Mouse (Mus musculus) E14TG2a.4 (cell line): ENCODE results near the gene Nek4.

Source experiments
- H3K27me3 ChIP-seq: 2 replicates; pipeline ENCODE4 v1.6.1; 2014; ENCODE audit warnings: low read length, control low read depth; ENCODE audit not compliant: insufficient read depth
- H3K36me3 ChIP-seq: 2 replicates; pipeline ENCODE4 v1.6.1; 2014; ENCODE audit warnings: low read length, control low read depth; ENCODE audit not compliant: insufficient read depth
- H3K4me1 ChIP-seq: replicated peaks from 2 replicates; pipeline ENCODE4 v1.6.1; 2014; ENCODE audit warnings: low read depth, low read length, control low read depth
- H3K4me3 ChIP-seq: replicated peaks from 2 replicates; pipeline ENCODE4 v1.5.1; 2014; ENCODE audit warnings: mild to moderate bottlenecking, low read length
- H3K9me3 ChIP-seq: 2 replicates; pipeline ENCODE4 v1.6.1; 2014; ENCODE audit warnings: low read length, control low read depth
- CTCF ChIP-seq: conservative IDR thresholded peaks from 2 replicates; pipeline ENCODE4 v1.5.1; 2014; ENCODE audit warnings: low read length
- NANOG ChIP-seq: IDR thresholded peaks from 2 replicates; pipeline ENCODE4 v1.6.1; 2014; ENCODE audit warnings: borderline replicate concordance, low read length, mixed read lengths
- POU5F1 ChIP-seq: IDR thresholded peaks from 2 replicates; pipeline ENCODE4 v1.6.1; 2014; ENCODE audit warnings: low read length, borderline replicate concordance

The Nek4 gene

DNA sequence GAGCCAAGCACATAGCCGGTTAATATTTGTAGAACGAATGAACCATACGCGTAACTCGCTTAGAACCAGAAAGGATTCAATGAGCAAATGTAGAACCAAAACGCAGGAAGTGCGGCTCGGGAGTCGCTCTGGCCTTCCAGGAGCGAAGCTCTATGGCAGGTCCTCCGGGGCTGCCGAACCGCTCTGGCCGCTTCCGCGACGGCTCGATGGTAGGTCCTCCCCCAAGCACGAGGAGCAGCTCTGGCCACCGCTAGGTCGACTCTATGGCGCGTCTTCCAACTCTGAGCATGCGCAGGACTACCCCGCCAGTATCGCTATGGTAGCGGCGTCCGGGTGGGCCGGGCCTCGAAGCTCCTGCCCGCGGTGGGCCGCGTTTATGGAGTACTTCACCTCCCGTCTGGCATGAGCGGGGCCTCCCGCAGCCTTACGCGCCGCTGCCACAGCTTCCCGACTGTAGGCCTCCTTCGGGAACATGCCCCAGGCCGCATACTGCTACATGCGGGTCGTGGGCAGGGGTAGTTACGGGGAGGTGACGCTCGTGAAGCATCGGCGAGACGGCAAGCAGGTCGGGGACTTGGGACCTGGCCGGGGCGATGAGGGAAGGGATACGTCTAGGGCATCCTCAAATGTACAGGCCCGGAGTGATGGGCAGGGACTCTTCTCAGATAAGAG, at the start of gene Nek4:
TSS of gene Nek4 (plus strand) at position 224 of the 672 bp plus-strand sequence.
- no peaks in the 10 kb centered on the region for H3K9me3 ChIP-seq
- TF ChIP-seq CTCF (no peak), POU5F1 (no peak), NANOG (no peak)

DNA sequence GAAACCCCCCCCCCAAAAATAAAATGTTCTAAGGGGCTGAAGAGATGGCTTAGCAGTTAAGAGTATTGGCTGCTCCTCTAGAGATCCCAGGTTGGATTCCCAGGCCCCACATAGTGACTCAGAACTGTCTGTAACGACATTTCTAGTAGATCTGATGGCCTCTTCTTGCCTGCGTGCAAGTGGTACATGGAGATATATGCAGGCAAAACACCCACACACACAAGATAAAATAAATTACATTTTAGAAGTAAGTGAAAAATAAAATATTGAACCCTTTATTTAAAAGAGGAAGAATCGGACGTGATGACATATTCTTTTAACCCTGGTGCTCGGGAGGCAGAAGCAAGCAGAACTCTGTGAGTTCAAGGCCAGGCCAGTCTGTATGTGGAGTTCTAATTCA, 48.5 kb upstream of the Nek4 start:
- no peak overlapping the region for H3K4me3 ChIP-seq
- no peaks in the 10 kb centered on the region for H3K36me3 ChIP-seq
- TF ChIP-seq NANOG (no peak), CTCF (no peak), POU5F1 (no peak)
- peaks cover 27% of the 10 kb centered on the region for H3K27me3 ChIP-seq
- peaks cover 21% of the 10 kb centered on the region for H3K9me3 ChIP-seq
- H3K4me1 ChIP-seq, result peaks cover 9% of the 10 kb centered on the region

More for the DNA sequence above, at the start of gene Nek4:
- peak within 1 kb of the TSS; percentile 91 for H3K4me3 ChIP-seq
- 0 out of 2 replicates have a peak, but pooled peaks cover 7% of the 10 kb centered on the region for H3K36me3 ChIP-seq
- peaks cover 22% of the 10 kb centered on the region for H3K4me1 ChIP-seq
- no peaks in the 10 kb centered on the region for H3K27me3 ChIP-seq

DNA sequence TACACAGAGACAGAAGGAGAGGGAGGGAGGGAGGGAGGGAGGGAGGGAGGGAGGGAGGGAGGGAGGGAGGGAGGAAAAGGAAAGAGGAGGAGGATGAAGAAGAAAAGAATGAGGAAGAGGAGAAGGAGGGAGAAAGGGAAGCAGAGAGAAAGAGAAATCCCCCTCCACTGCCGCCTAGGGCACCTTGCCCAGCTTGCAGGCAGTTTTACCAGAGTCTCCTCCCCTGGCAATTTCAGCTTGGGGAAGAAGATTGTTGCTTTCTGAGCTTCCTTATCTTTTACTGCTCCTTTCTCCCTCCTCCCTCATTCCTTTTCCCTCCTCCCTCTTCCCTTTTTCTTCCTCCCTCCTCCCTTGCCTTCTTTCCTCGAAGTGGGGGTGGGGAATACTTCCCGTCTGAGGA, 48.1 kb upstream of the Nek4 start:
- TF ChIP-seq CTCF (no peak), POU5F1 (no peak), NANOG (no peak)
- peaks cover 9% of the 10 kb centered on the region for H3K4me1 ChIP-seq
- H3K9me3 ChIP-seq, result peaks cover 21% of the 10 kb centered on the region
- no peak overlapping the region for H3K4me3 ChIP-seq
- peaks cover 24% of the 10 kb centered on the region for H3K27me3 ChIP-seq
- no peaks in the 10 kb centered on the region for H3K36me3 ChIP-seq

DNA sequence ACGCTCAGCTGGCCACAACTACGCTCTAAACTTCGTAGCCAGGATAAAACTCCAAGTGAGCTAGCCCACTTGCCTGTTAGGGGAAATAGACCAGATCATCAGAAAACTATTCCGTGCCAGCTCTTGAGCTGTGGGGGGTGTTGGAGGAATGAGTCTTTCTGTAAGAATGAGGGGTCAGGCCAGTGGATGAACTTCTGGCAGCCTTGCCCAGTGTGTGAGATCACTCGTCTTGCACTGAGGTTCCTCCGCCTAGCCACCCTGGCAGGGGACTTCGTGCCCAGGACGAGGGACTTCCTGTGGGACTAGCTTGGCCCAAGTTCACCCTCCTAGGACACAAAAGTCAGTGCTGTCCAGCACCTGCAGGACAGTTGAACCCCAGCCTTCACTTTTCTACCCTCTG, 46.9 kb upstream of the Nek4 start:
- TF ChIP-seq POU5F1, result no peak
- TF ChIP-seq CTCF, result no peak
- no peak for TF ChIP-seq NANOG
- no peaks in the 10 kb centered on the region for H3K36me3 ChIP-seq
- no peak overlapping the region for H3K4me3 ChIP-seq
- peaks cover 18% of the 10 kb centered on the region for H3K27me3 ChIP-seq
- peaks cover 9% of the 10 kb centered on the region for H3K4me1 ChIP-seq
- peaks cover 19% of the 10 kb centered on the region for H3K9me3 ChIP-seq

DNA sequence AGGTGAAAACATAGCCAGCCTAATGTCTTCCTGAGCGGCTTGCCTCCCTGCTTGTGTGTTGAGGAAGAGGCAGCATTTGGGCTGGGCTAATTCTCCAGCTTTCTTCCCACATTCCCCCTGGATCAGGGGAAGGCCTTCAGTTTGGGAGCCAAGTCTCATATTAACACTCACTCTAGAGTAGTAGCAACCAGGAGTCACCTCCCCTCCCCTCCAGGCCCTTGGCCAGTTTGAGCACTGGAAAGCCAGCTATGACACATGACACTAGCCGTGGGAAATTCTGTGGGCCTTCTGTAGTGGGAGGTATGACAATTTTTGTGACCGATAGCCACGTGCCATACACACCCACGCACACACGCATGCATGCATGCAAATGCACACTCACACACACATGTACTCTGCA, 45.2 kb upstream of the Nek4 start:
- no peaks in the 10 kb centered on the region for H3K36me3 ChIP-seq
- no peaks in the 10 kb centered on the region for H3K4me1 ChIP-seq
- TF ChIP-seq POU5F1 (no peak), NANOG (no peak), CTCF (no peak)

DNA sequence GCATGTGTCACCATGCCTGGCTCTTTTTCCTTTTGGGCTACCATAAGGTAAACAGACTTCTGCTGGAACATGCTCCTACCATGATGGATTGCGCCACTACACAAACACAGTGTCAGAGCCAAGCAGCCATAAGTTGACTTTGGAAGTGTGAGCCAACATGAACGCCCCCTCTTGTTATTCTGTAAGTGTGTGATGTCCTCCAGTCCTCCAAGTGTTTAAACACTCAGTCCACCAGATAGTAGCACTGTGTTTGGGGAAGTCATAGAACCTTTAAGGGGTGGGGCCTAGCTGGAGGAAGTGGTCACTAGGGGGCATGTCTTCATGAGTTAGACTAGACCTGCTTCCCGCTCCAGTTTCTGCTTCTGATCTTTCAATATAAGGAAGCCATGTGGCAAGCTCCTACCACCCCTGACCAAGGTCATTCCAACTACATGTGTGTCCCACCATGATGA, 43.3 kb upstream of the Nek4 start:
- Histone ChIP-seq H3K27me3 (peaks cover 7% of the 10 kb centered on the region; the same call in 1 of the 2 replicates), H3K9me3 (no peaks in the 10 kb centered on the region), H3K36me3 (no peaks in the 10 kb centered on the region), H3K4me3 (no peak overlapping the region), H3K4me1 (no peaks in the 10 kb centered on the region)
- TF ChIP-seq CTCF, result no peak
- no peak for TF ChIP-seq POU5F1
- TF ChIP-seq NANOG, result no peak

More for the DNA sequence above, 45.2 kb upstream of the Nek4 start:
- no peak overlapping the region for H3K4me3 ChIP-seq
- peaks cover 2% of the 10 kb centered on the region; the same call in 1 of the 2 replicates for H3K9me3 ChIP-seq
- H3K27me3 ChIP-seq, result peaks cover 14% of the 10 kb centered on the region

DNA sequence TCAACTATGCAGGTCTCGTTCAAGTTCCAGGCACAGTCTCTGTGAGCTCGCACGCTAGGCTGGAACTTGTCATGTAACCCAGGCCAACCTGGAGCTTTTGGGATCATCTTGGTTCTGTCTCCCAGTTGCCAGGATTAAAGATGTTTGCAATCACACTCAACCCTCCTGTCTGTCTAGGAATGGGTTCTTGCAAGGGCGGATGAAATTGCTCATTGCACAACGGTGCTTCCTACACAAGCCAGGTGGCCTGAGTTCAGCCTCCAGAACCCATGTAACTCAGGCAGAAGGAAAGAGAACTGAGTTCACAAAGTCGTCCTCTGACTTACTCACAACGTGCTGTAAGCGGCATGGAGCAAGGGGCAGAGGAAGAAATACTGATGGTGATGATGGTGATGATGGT, 40.0 kb upstream of the Nek4 start:
- Histone ChIP-seq H3K27me3 (no peaks in the 10 kb centered on the region), H3K4me3 (no peak overlapping the region), H3K36me3 (no peaks in the 10 kb centered on the region), H3K9me3 (no peaks in the 10 kb centered on the region), H3K4me1 (no peaks in the 10 kb centered on the region)
- no peak for TF ChIP-seq POU5F1
- TF ChIP-seq CTCF, result no peak
- TF ChIP-seq NANOG, result no peak

DNA sequence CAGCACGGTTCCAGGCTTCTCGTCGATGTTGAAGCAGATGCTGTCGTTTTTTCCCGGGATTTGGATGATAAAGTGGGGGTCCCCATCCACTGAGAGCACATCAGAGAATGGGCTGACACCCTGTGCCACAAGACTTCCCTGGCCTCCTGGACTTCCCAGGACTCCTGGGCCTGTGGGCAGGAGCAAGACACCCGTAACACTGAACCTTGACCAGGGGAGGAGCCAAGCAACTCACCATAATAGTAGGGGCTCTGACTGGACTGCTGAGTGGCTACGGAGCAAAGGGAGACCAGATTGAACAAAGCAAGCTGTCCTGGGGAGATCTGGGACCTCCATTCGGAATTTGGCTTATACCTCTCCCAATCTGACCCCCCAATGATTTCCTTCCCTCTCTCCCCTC, 38.5 kb upstream of the Nek4 start:
- no peaks in the 10 kb centered on the region for H3K9me3 ChIP-seq
- H3K4me1 ChIP-seq, result no peaks in the 10 kb centered on the region
- H3K27me3 ChIP-seq, result no peaks in the 10 kb centered on the region
- no peak overlapping the region for H3K4me3 ChIP-seq
- H3K36me3 ChIP-seq, result no peaks in the 10 kb centered on the region
- TF ChIP-seq NANOG (no peak), CTCF (no peak), POU5F1 (no peak)

DNA sequence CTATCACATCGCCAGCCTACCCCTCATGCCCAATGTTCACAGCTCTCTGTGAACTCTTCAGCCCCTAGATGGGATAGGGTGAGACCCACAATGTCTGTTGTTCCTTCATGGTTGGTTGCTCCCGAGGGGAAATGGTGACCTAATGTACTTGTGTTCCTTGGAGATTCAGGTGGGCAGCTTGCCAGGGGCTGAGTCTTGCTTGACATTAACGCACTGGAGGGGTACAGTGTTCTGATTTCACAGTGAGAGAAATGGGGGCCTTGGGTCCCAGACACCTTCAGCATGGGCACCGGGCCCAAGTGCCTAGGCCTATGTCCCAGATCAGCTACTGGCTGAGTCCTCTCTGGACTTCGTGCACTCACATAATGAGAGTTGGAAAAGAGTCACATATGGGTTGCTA, 37.8 kb upstream of the Nek4 start:
- Histone ChIP-seq H3K4me1 (no peaks in the 10 kb centered on the region), H3K9me3 (no peaks in the 10 kb centered on the region), H3K27me3 (no peaks in the 10 kb centered on the region), H3K36me3 (no peaks in the 10 kb centered on the region), H3K4me3 (no peak overlapping the region)
- TF ChIP-seq NANOG (no peak), POU5F1 (no peak), CTCF (no peak)
